ENCODE assay signal across 8 mouse cellular contexts in the genomic region with DNA sequence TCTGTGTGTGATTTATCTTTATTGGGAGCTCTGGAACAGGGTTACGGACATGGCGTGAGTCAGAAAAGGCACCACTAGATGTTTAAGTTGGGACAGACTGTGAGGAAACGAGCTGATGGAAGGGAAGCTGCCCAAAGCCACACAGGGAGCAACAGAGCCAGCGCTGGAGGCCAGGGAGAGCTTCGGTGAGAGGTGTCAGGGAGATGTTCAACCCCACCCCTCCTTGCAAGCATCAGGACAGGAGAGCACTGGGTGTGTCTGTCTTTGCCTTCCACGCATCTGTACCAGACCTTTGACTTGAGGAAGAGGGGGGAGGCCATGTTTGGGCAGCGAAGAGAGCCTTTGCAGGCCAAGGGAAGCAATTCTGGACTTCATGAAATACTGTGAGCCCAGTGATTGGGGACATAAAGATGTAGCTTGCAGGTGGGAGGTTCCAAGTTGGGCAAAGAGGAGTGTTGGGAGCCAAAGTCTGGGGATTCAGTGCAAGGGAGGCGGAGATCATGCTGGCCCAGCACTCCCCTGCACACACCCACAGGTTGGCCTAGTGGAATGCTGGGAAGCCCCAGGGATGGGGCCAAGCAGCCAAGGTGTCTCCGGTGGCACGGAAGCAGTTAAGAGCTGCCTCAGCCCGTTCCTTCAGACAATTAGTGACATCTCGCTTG. TPM values are rescaled to one million over a fixed set of nuclear protein-coding genes. Genes with fewer than 3 reads are reported as not detected.
A peak's percentile ranks its signal among the peaks of the same experiment; 100 is the strongest.
DNase-seq lines count a peak whose midpoint lies in the region; ATAC-seq and TF ChIP-seq lines count a peak whose summit lies in the region.

No protein-coding gene starts in this region.

- H3K9ac ChIP-seq in ES-Bruce4 (ENCODE audit: low read depth, poor library complexity, severe bottlenecking): peak overlapping the region; percentile 19; the same call in 1 of the 2 replicates
- peak overlapping the region; percentile 49 for H3K9ac ChIP-seq in forebrain, embryonic 14.5 days (ENCODE audit: low read length)
- 0 out of 2 replicates have a peak overlapping the region, but pooled peaks have one; percentile 17 for H3K9ac ChIP-seq in limb, embryonic 11.5 days (ENCODE audit: low read length)

- TF ChIP-seq EP300 in ES-Bruce4 (IDR thresholded peaks at IDR 0.05; ENCODE audit: insufficient read depth, low read depth, low read length): no peak

- no peaks in the 10 kb centered on the region for H3K36me3 ChIP-seq in ES-Bruce4 (ENCODE audit: control insufficient read depth, insufficient read depth, low read length, poor library complexity, severe bottlenecking)
- no peaks in the 10 kb centered on the region for H3K36me3 ChIP-seq in forebrain, embryonic 14.5 days (ENCODE audit: control insufficient read depth, insufficient read depth, low read length)
- no peaks in the 10 kb centered on the region for H3K36me3 ChIP-seq in limb, embryonic 11.5 days (ENCODE audit: control insufficient read depth, insufficient read depth, low read length)

- no peaks in the 10 kb centered on the region for H3K9me3 ChIP-seq in ES-Bruce4 (replicated peaks; ENCODE audit: control insufficient read depth, insufficient read depth, low read length, poor library complexity, severe bottlenecking)
- no peaks in the 10 kb centered on the region for H3K9me3 ChIP-seq in forebrain, embryonic 14.5 days (replicated peaks; ENCODE audit: control insufficient read depth, low read length)
- no peaks in the 10 kb centered on the region for H3K9me3 ChIP-seq in limb, embryonic 11.5 days (ENCODE audit: control insufficient read depth, low read length)

- 34% methylated on average over 12 of the region's 12 CpGs for WGBS in forebrain, embryonic 14.5 days
- WGBS in limb, embryonic 11.5 days: 22% methylated on average over 12 of the region's 12 CpGs
- 41% methylated on average over 12 of the region's 12 CpGs for WGBS in lung, adult 2 months

- no peak overlapping the region for H3K4me3 ChIP-seq in ES-Bruce4 (ENCODE audit: low read depth, low read length)
- no peak overlapping the region for H3K4me3 ChIP-seq in forebrain, embryonic 14.5 days (ENCODE audit: low read depth, low read length)
- H3K4me3 ChIP-seq in limb, embryonic 11.5 days (ENCODE audit: low read depth, low read length): no peak overlapping the region
- H3K4me3 ChIP-seq in lung, adult 2 months (replicated peaks; ENCODE audit: extremely low read depth, low read depth, low read length): no peak overlapping the region

- no peaks in the 10 kb centered on the region for H3K27me3 ChIP-seq in ES-Bruce4 (ENCODE audit: control insufficient read depth, insufficient read depth, low read length, poor library complexity, severe bottlenecking)
- H3K27me3 ChIP-seq in forebrain, embryonic 14.5 days (replicated peaks; ENCODE audit: control insufficient read depth, insufficient read depth, low read length): no peaks in the 10 kb centered on the region
- H3K27me3 ChIP-seq in limb, embryonic 11.5 days (ENCODE audit: control insufficient read depth, insufficient read depth, low read length): no peaks in the 10 kb centered on the region

- DNase-seq in frontal cortex, postnatal 36 days (ENCODE audit: low spot score in 2 of 2): peak; percentile 57 to 66
- DNase-seq in frontal cortex, postnatal 14 days (ENCODE audit: low spot score in 2 of 2): no peak
- no peak for DNase-seq in forebrain, embryonic 14.5 days (ENCODE audit: low spot score)
- no peak for DNase-seq in limb, embryonic 11.5 days (ENCODE audit: low spot score)
- no peak for DNase-seq in retina, embryonic 14.5 days (ENCODE audit: low spot score)
- no peak for DNase-seq in gastrocnemius, postnatal 10 days
- no peak for DNase-seq in lung, adult 2 months

- TF ChIP-seq POLR2A in ES-Bruce4 (IDR thresholded peaks at IDR 0.05; ENCODE audit: insufficient read depth, low read length): no peak
- TF ChIP-seq POLR2A in lung, adult 2 months (IDR thresholded peaks at IDR 0.05; ENCODE audit: borderline replicate concordance, extremely low read depth, low read depth, low read length): no peak

- peaks cover 28% of the 10 kb centered on the region for H3K4me1 ChIP-seq in ES-Bruce4 (ENCODE audit: control insufficient read depth, insufficient read depth, low read length)
- H3K4me1 ChIP-seq in forebrain, embryonic 14.5 days (ENCODE audit: control insufficient read depth, insufficient read depth, low read length): peaks cover 87% of the 10 kb centered on the region
- peaks cover 98% of the 10 kb centered on the region for H3K4me1 ChIP-seq in limb, embryonic 11.5 days (ENCODE audit: control insufficient read depth, insufficient read depth, low read length)
- H3K4me1 ChIP-seq in lung, adult 2 months (ENCODE audit: control insufficient read depth, insufficient read depth, low read length): peaks cover 28% of the 10 kb centered on the region

- 0 out of 2 replicates have a peak overlapping the region, but pooled peaks have one; percentile 2 for H3K27ac ChIP-seq in ES-Bruce4 (ENCODE audit: insufficient read depth, low read length)
- peak overlapping the region; percentile 87 for H3K27ac ChIP-seq in forebrain, embryonic 14.5 days (ENCODE audit: low read depth, low read length)
- H3K27ac ChIP-seq in limb, embryonic 11.5 days (replicated peaks; ENCODE audit: low read depth, low read length): peak overlapping the region; percentile 59; the same call in 1 of the 2 replicates

- peak overlapping the region; percentile 2; the same call in 1 of the 2 replicates for H3K4me2 ChIP-seq in forebrain, embryonic 14.5 days (ENCODE audit: low read length)
- H3K4me2 ChIP-seq in limb, embryonic 11.5 days (ENCODE audit: low read depth, severe bottlenecking): peak overlapping the region; percentile 22; the same call in 1 of the 2 replicates

- TF ChIP-seq CTCF in ES-Bruce4 (IDR thresholded peaks at IDR 0.05; ENCODE audit: low read depth, low read length): no peak
- TF ChIP-seq CTCF in lung, adult 2 months (IDR thresholded peaks at IDR 0.05; ENCODE audit: insufficient read depth, low read length): no peak

- ATAC-seq in forebrain, embryonic 14.5 days: no peak
- no peak for ATAC-seq in limb, embryonic 11.5 days (ENCODE audit: insufficient number of reproducible peaks, low FRiP score, low TSS enrichment, low read depth)

RNA-seq across cellular contexts. Expression of a gene that starts 35.8 kb away (rescaled TPM):
- 88.2 and 102 TPM in 2 replicates for polyA plus RNA-seq in ES-Bruce4 (2011; ENCODE audit: insufficient read depth, insufficient read length, low read depth, missing spikeins)
- polyA plus RNA-seq in forebrain, embryonic 14.5 days (2014; fragmentation: Nextera tagmentation; extraction: Ambion mirVana): 8.6 and 12.2 TPM in 2 replicates
- polyA plus RNA-seq in limb, embryonic 11.5 days (2014; fragmentation: Nextera tagmentation; extraction: Ambion mirVana): 10.2 and 10.5 TPM in 2 replicates
- 10 to 100 TPM; 58.2 to 82.8 TPM for total RNA-seq in gastrocnemius, postnatal 10 days (2021)
- 25.8 and 28.7 TPM in 2 replicates for polyA plus RNA-seq in lung, adult 2 months (2012; rRNA removed)

Comparison
In these comparisons a context has a peak if more than half of its experiments do, and no peak if none do; other contexts are left out.
1. DNase-seq: peak in frontal cortex, postnatal 36 days (2 of 2); none in frontal cortex, postnatal 14 days (0 of 2), forebrain, embryonic 14.5 days (single experiment), limb, embryonic 11.5 days (single experiment), retina, embryonic 14.5 days (single experiment), gastrocnemius, postnatal 10 days (single experiment) and lung, adult 2 months (single experiment).
2. H3K27ac ChIP-seq: peak in every context shown above with its lines; median percentile 87 in forebrain, embryonic 14.5 days; 59 in limb, embryonic 11.5 days; 2 in ES-Bruce4.
3. Peak in every context shown above with its lines, with median percentiles within 50 percentile points of each other: H3K9ac ChIP-seq.